Mouse (Mus musculus) testis, adult 2 months (tissue): ENCODE data around the gene Nme7.

Experiments used
- CTCF ChIP-seq: fragments of 200-500 bp; IDR thresholded peaks from 2 replicates; pipeline ENCODE4 v1.5.1; 2012; ENCODE audit warnings: low read depth, mild to moderate bottlenecking, inconsistent platforms, low read length, moderate library complexity; ENCODE audit not compliant: control insufficient read depth, insufficient read depth, insufficient replicate concordance
- POLR2A ChIP-seq: fragments of 200-500 bp; IDR thresholded peaks from 2 replicates; pipeline ENCODE4 v1.6.1; 2012; ENCODE audit warnings: low read depth, mild to moderate bottlenecking, inconsistent platforms, low read length, moderate library complexity; ENCODE audit not compliant: control insufficient read depth

DNA sequence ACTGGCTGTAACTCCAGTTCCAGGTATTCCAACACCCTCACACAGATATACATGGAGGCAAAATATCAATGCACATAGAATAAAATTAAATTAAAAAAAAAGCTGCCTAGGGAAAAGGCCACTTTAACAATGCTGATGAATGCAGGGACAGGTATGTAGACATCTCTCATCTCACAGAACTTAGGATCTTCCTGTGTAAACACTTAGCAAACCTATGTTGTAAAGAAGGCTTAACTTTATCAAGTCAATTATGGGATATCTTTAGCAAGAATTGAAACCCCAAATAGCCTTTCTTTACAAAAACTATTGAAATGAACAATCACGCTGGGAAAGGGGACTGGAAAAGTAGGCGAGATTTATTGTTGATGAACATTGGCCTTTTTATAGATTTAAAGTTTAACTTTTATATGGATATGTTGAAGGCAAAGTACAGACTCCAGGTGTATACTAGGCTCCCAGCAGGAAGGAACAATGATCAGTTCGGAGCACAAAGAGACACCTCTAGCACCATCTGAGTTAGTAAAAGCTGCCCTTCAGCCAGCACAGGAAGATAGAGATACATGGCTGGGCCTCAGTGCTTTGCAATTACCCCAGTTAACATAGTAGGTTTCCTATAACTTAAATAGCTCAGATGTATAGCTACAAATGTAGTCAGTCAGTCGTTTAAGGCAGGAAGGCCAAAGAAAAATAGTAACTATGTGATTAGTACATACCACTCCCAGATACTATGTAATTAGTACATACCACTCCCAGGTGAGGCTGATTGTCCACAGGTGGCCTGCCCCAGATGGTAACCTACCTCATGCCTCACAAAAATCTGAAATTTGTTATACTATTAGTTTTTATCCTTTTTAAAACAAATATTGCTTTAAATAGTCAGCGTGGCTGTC, 177.1 kb downstream of the Nme7 start:
- no peak for TF ChIP-seq CTCF
- TF ChIP-seq POLR2A = no peak
